Mouse (Mus musculus): ENCODE data around the gene Tmem150c.
A peak's percentile ranks its signal among the peaks of the same experiment; 100 is the strongest.

Gene Tmem150c

DNA sequence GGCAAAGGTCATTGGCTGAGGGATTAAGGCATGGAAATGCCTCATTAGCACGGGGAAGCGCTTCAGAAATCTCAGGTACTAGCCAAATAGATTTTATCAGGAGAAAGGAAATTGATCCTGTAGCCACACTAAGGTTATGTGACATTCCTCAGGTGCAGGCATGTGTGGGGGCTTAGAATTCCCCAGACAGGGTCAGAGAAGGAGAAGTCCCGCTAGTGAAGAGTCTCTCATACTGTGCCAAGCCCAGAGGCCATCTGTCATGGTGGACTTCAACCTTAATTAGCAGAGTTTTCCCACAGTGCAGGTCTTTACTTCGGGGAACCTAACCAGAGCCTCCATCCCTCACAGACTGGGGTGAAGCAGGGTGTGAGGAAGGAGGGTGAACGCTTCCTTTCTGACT is 62.7 kb downstream of the Tmem150c start:
- DNase-seq (ENCODE audit: low spot score), result no peak

DNA sequence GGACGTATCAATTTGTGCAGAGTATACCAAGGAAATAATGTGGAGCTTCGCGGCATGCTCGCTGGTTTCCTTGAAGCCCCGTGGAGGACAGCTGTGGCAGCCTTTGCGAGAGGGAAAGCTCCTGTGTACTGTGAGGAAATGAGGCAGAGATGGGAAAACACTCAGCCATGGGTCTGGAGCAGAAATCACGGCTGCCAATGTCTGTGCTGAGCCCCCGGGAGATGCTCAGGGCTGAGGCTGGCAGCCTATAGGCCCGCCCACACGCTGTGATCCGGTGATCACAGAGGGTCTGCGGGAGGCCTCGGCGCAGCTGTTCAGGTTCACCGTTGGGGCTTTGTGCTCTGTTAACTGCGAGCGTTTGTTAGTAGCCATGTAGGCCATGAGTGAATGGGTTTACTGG is 68.0 kb downstream of the Tmem150c start:
- no peak for DNase-seq (ENCODE audit: low spot score)

DNA sequence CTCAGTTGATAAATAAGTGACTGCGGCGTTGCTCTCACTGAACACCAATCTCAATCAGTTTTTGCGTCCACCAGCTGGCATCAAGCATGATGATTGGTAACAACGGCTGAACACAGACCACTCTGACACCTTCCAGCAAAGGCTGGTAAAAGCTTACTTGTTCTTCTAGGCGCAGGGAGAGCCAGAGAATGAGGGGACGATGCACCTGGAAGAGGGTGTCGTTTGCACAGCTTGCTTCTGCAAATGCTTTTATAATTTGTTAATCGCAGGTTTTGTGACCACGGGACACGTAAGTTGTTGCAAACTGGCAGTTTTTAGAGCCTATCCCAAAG is 68.4 kb downstream of the Tmem150c start:
- no peak for DNase-seq (ENCODE audit: low spot score)

DNA sequence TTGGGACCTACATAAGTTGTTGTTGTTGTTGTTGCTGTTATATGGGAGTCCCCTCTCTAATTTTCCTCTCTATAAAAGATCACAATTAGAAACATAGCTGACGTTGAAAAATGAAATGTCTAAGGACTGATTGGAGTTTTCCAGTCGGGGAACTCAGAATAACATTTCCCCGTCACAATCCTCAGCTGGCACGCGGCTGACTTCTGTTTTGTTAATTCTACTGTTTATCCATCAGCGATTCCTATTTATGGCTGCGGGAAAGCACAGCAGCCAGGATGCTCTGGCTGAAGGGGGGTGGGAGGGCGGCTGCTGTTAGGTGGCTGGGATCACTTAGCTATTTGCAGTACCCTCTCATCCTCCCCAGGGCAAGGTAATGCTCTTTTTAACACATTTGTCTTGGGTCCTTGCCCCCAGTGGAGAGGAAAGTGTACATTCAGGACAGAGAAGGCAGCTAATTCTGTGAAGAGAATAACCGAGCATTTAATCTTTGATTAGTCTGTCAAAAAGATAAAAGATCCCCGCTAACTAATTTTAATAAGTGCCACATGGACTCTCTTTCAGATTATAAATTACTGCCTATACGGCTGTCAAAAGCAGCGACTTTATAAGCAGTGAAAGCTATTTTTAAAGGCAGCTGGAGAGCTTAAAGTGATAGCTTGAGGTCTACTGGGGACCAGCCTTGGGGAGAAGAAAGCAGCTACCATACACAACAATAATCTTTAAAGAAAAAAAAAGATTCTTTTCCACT is 68.9 kb downstream of the Tmem150c start:
- DNase-seq (ENCODE audit: low spot score), result no peak

DNA sequence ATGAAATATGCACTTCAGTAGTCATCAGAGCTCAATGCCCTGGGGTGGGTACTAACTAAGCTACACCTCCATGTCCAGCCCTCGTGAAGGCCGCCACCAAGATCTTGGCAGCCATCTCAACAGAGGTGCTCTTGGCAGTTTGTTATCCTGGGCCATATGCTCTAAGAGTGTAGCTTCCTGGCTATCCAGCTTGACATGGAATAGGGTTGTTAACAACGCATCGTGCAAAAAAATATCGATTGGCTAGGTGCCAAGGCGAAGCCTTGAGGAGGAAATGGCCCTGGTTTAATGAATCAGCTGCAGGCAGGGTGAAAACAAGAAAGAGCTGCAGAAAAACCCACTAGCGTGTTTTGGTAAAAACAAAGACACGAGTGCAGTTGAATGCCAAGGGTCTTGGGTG is 74.5 kb downstream of the Tmem150c start:
- DNase-seq (ENCODE audit: low spot score), result no peak

DNA sequence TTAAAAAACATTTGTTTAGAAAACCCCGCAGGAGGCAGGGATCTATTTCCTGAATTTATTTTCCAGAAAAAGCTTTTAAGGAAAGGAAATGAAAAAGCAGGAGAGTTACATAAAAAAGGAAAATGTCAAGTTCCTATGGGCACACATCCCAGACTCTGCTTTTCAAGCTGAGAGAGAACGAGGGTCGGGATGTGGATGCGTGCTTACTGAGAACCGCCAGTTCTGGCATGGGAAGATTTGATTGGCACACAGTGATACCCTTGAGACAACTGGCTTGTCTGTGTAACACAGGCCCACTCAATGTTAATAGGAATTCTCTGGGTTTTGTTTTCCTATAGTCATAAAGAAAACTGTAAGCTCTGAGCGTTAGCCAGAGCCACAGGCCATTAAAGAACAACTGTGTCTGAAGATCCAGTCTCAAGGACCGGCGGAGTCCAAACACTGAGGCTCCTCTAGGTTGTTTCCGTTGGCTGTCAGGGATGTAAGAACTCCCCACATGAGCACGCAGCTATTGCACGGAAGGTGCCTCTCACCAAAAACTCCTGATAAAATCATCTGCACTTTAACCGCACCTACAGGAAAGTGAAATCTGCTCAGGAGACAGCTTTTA is 75.5 kb downstream of the Tmem150c start:
- DNase-seq (ENCODE audit: low spot score), result no peak

DNA sequence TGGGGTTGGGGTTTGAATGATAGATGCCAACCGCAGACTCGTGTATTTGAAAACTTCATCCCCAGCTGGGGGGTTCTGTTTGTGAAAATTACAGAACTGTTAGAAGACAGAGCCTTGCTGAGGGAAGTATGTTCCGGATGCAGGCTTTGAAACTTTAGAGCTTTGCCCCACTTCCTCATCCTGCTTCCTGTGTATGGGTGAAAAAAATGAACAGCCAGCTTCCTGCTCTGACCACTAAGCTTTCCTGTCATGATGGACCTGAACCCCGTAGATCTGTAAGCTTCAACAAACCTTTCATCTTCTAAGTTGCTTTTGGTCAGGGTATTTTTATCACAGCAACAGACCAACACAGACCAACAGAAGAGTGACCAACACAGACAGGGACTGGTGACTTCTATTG is 77.6 kb downstream of the Tmem150c start:
- no peak for DNase-seq (ENCODE audit: low spot score)

DNA sequence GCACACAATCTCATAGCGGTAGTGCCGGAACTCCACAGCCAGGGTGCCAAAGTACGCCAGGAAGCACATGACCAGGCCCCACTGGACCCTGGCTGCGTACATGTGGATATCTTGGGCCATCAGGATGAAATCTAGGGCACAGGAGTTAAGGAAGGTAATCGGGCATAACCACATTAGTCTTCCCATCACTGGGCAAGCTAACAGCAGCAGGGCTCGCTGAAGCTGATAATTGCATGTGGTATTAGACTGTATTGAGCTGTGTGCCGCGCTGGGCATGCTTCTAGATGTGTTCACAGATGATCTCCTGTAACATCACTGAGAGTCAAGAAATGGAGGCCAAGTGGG is 79.7 kb downstream of the Tmem150c start:
- no peak for DNase-seq (ENCODE audit: low spot score)

DNA sequence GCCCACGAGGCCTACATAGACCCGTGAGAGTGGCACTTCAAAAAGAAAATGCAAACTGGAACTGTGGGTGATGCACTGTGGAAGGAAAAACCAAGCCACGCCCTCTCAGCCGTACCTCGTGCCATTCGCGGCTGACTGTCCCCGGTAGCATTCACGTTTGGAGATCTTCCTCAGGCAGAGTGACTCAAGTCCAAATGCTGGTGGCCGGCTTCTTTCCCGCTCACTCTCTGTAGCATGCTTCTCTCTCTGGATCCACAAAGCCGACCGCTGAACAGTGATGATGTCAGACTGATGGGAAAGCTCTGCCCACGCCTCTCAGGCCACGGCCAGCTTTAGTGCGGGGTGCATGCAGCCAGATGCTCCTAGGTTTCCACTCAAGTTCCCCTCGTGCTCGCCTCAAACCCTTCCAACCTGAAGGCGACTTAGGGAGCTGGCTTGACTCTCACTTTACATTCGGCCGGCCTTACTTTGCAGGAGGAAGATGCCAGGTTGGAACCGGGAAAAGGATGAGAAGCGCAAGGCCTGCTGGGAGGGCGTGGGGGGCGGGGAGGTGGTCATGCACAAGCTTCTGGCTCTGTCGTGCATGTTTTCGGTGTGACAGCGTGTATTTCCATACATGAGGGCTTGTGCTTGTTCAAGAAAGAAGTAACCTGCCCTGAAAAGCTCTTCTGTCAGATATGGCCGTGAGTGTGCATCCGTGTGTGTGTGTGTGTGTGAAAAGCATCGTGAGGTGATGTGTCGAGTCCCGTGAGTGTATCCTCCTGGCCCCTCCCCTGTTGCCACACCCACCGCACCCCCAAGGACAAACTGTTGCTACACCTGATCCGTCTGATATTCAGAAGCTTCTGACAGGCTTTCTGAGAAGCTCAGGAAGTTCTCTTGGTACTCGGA is 80.3 kb downstream of the Tmem150c start:
- DNase-seq (ENCODE audit: low spot score), result no peak

DNA sequence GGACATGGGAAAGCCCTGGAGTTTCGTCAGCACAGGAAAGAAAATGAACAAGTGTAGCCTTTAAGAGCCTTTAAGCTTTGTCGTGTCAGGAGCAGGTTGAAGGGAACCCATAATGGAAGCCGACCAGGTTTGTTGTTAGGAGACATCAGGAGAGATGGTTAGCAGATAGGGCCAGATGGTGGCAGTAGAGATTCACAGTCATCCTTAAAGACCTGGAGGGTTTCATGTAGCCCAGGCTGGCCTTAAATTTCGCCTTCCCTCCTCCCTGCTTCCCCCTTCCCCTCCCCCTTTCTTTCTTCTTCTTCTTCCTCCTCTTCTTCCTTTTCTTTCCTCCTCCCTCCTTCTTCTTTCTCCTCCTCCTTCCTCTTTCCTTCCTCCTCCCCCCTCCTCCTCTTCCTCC is 85.0 kb downstream of the Tmem150c start:
- DNase-seq (ENCODE audit: low spot score), result no peak

DNA sequence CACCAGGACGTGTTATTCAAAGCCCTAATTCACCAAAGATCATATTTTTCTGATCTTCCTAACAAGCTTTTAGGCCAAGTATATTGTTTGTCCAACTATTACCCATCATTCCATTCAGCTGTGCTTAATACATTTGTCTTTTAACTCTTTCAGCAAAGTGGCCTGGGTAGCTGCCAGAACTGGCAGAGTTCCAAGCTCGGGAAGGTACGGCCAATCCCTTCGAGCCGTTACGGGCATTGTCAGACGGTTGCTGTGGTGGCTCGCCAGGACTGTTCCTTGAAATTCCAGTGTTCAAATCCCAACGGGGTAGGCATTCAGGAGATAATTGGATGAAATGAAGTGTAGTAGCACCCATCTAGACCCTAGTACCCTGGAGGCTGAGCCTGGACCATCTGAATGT is 87.1 kb downstream of the Tmem150c start:
- no peak for DNase-seq (ENCODE audit: low spot score)

DNA sequence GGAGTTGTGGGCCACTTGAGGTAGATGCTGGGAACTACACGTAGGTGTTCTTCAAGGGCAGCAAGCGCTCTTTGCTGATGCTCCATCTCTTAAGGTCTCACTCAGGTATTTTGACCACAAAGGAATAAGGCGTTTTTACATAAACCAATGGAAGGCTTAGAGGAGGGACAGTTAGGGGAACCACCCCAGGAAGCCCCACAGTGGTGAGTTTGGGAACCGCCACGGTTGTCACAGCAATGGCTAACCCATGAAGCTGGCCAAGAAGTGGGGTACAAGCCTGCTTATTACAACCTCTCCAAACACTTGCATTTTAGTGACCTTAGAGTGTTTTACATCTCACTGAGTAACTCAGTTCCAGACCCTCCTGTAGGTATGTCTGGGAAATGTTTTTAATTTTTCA is 88.1 kb downstream of the Tmem150c start:
- no peak for DNase-seq (ENCODE audit: low spot score)

DNA sequence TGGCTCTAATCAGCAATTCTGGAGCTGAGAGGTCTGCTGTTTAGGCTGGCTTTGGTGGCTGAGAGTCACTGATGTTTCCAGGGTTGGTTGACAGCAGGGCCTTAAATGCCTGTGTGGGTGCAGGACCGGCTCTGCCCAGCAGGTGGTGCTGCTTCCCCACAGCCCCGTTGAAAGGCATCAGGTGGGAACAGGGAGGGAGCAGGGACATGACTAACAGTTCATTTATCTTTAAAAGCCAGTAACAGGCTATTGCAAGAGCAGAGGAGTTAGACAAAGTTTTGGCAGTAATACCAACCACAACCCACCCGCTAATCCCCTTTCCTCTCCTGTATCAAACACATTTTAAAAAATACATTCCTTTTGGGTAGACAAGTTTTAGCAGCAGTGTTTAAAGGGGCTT is 89.4 kb downstream of the Tmem150c start:
- peak; percentile 73 for DNase-seq (ENCODE audit: low spot score)

DNA sequence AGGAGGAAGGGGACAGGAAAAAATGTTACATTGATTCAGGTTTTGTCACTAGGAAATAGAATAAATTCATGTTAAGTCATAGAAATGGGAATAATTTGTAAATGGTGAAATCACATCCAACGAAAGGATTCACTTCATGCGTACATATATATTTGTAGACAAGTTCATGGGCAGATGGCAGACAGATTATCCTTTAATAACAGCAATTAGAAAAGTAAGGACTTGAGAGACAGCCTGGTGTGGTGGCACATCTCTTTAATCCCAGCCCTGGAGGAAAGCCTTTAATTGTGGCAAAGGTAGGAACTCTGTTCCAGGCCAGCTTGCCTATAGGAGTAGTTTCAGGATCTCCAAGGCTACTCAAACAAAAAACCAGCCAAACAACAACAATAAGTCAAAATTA is 90.1 kb downstream of the Tmem150c start:
- no peak for DNase-seq (ENCODE audit: low spot score)

DNA sequence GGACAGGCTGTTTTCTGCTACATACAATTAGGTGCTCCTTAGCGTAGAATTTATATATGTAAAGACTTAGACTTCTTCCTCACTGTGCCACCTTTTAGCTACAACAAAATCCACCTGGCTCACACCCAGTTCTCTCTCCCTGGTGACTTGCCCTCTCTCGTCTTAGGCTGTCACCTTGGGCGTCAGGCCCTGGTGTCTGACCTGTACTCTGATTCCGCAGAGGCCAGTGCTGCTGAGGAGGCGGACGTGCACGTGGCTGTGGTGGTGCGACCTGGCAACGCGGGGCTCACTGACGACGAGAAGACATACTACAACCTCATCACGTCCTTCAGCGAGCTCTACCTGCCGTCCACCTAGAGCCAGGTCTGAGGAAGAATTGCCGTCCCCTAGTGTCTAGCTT is 92.0 kb downstream of the Tmem150c start:
- no peak for DNase-seq (ENCODE audit: low spot score)

DNA sequence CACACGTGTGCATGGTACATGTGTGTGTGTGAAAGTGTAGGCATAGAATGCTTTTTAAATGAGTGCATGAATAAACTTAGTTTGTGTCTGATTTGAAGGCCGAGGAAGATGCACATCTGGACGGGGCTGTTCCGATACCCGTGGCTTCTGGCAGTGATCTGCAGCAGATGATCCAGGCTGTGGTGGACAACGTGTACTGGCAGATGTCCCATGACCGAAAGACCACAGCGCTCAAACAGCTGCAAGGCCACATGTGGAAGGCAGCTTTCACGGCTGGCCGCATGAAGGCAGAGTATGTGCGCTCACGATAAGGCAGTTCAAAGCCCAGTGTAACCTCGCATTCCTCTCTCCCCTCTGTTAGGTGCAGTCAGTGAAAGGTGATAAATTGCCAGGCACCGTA is 98.7 kb downstream of the Tmem150c start:
- DNase-seq (ENCODE audit: low spot score), result no peak

DNA sequence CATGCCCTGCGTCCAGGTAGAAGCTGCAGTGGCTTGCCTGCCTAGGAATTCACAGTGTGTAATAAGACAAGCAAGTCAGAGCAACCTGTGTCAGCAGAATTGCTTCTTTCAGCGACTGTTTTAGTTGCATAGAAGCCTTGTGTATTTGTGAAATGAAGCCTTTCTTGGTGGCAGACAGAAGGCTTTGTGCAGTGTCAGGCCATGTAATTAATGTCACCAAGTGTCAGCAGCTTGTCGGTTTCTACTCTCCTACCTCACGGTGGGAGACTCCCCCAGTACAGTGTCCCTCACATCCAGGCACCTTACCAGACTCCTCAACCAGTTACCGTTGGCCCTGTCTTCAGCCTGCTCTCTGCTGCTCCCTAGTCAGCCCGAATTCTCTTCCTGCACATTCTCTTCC is 100.3 kb downstream of the Tmem150c start:
- no peak for DNase-seq (ENCODE audit: low spot score)

DNA sequence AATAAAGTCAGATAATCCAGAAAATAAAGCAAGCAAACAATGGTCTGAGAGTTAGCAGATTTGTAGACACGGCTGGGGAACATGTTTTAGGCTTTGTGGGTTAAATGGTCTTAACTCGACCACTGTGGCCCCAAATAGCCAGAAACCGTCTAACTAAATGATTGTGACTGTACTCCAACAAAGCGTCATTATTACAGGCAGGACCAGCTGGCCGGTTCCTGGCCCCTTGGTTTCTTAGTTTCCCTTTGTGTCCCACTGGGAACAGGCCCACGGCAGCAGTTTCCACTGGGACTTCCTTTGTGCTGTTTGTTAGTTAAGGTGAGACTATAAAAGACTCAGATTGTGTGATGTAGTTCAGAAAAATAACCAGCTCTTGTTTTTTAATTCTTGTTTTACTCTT is 100.9 kb downstream of the Tmem150c start:
- no peak for DNase-seq (ENCODE audit: low spot score)

DNA sequence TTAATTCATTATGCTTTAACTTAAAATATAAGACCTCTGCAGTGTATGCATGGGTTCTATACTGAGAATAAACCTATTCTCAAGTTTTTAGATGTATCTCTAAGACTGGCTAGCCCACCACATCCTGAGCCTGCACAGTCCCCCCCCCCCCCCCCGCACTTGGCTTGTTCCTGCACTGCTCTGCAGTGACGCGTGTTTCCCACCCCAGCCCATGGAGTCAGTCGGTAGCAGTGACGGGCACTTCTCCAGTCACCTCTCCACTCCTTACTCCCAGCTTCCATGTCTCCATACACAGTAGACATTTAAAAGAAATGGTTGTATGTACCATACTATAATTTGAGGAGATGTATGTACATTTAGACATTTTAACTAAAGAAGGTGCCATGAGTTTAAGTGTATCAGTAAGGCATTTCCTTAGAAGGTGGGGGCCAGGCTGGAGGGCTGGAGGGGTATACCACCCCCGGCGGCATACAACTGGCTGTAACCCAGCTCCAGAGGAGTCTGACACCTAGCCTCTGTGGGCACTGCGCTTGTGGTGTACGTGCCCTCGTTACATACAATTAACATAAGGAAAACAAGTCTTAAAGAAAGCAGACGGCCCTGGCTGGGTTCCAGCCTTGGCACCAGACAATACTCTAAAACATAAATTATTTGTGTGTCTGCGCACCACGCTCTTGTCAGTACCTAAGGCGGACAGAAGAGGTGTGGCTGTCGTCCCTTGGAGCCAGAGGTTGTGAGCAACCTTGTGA is 102.0 kb downstream of the Tmem150c start:
- no peak for DNase-seq (ENCODE audit: low spot score)

DNA sequence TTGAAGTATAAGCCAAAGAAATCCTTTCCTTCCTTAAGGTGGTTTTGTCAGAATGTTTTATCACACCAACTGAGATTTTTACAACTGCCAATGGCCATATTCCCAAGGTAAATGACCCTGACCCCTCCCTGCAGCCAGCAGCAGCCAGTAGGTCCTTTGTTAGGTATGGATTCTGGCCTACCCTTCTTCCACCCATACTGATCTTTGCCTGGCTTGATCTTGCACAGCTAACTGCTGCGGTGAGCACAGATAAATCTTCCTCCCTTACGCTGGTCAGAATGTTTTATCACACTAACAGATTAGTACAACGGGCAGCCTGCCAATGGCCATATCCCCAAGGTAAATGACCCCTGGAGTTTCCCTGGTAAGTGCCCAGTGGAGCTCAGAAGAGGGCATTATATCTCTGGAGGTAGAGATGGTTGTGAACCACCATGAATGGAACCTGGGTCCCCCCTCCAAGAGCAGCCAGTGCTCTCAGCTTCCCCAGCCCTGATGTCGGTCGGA is 103.7 kb downstream of the Tmem150c start:
- DNase-seq (ENCODE audit: low spot score), result no peak

DNA sequence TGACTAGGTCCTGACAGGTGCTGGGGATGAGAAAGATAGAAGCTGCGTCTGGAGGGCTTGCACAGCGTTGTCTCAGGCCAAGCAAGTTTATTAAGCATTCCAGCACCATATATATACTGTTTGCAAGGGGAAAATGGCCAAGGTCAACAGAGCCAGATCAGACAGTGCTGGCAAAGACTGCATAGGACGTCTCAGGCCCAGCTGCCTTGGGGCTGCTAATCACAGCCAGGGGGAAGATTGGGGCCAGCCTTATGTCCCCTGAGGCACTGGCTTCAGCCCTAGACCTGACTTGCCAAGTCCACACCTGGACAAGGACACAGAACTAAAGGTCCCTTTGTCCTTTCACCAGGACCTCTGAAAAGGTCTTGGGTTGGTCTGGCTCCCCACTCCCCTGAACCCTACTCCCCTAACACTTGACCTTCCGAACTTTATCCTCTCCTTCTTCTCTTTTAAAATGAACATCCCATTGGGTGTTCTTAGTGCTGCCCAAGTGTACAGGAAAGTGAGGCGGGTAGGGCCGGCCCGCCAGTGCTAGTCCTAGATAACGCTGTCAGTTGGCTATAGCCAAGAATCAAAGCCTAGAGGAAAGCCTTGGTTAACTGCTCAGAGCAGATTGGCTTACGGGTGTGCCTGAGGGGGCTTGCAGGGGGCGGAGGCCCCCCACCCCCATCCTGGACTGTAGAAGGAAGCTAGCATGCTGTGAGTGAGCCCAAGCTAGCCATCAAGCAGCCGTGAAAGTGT is 104.6 kb downstream of the Tmem150c start:
- no peak for DNase-seq (ENCODE audit: low spot score)

DNA sequence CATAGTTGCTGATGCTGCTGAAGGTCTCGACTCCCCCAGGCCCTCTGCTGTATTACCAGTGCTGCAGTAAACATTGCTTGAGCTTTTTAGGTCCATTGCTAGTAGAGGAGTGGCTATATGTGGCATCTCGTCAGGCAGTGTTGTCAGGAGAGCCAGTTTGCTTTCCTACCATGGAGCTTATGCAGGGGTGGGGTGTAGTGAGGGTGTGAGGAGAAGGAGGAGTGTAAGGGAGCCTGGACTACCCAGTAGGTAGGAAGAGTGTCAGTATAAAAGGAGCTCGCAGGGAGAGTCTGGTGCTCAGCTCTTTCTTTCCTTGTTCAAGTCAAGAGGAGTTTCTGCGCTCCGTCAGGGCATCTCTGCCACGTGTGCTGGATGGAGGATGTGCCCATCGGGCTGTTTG is 106.9 kb downstream of the Tmem150c start:
- DNase-seq (ENCODE audit: low spot score), result no peak

Measured in left cerebral cortex, adult 11 months (tissue).